8 mouse cellular contexts compared by ENCODE assay signal in the genomic region with DNA sequence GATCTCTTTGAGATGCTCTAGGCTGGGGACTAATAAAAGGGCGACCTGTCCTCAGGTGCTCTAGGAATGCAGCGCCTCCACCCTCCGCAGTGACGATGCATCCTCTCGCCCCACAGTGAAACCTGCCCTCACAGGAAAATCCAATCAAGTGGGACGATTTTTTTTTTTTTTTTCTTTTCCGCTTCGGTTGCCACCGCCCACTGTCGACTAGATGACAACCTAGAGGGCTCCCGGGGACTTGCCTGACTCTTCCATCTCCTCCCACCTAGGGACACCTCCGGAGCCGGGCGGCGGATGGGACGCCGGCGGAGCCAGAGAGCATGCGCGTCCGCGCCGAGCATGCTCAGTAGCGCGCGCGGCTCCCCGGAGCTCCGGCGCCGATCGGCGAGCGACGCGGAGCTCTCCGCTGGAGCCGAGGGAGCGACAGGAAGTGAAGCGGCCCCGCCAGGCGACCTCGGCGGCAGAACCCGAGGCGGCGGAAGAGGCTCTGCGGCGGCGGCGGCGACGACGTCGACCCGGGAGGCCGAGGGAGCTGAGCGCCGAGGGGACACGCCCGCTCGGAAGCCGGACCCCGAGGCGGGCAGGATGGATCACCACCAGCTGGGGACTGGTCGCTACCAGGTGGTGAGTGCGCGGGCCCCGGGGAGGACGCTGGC. TPM values are rescaled to one million over a fixed set of nuclear protein-coding genes. Genes with fewer than 3 reads are reported as not detected.
DNase-seq lines count a peak whose midpoint lies in the region; ATAC-seq and TF ChIP-seq lines count a peak whose summit lies in the region.

A gene (plus strand): TSS at position 195 of the 656 bp plus-strand sequence.

- peak; percentile 82 for ATAC-seq in CD4-positive, CD25-positive, alpha-beta regulatory T cell, adult 4 months
- peak; percentile 94 for ATAC-seq in heart, embryonic 14.5 days (ENCODE audit: insufficient number of reproducible peaks, insufficient read depth, low FRiP score, low read depth)
- ATAC-seq in liver, embryonic 16.5 days (ENCODE audit: low read depth), result peak; percentile 95
- peak; percentile 98 for ATAC-seq in neural tube, embryonic 13.5 days (ENCODE audit: low read depth)

- under 1% methylated on average over 68 of the region's 70 CpGs for WGBS in heart, embryonic 14.5 days
- under 1% methylated on average over 65 of the region's 70 CpGs for WGBS in liver, embryonic 16.5 days (ENCODE audit: insufficient replicate concordance)
- under 1% methylated on average over 59 of the region's 70 CpGs for WGBS in neural tube, embryonic 13.5 days

- H3K9ac ChIP-seq in heart, embryonic 14.5 days (ENCODE audit: low read length), result peak within 1 kb of the TSS; percentile 96
- peak within 1 kb of the TSS; percentile 81 for H3K9ac ChIP-seq in liver, embryonic 16.5 days (ENCODE audit: low read depth, low read length)
- H3K9ac ChIP-seq in neural tube, embryonic 13.5 days, result peak within 1 kb of the TSS; percentile 95

- DNase-seq in fibroblast of lung, adult 2 months (ENCODE audit: low read depth), result peak; percentile 35
- peak; percentile 85 to 93 for DNase-seq in kidney, postnatal 25 days

- no peaks in the 10 kb centered on the region for H3K36me3 ChIP-seq in heart, embryonic 14.5 days (ENCODE audit: control insufficient read depth, insufficient read depth, low read length)
- H3K36me3 ChIP-seq in liver, embryonic 16.5 days (ENCODE audit: control insufficient read depth, insufficient read depth), result no peaks in the 10 kb centered on the region
- H3K36me3 ChIP-seq in neural tube, embryonic 13.5 days, result no peaks in the 10 kb centered on the region
- H3K36me3 ChIP-seq in testis, adult 2 months (ENCODE audit: control insufficient read depth, insufficient read depth, low read length), result no peaks in the 10 kb centered on the region

- peak; percentile 85 for TF ChIP-seq POLR2A in testis, adult 2 months (IDR thresholded peaks at IDR 0.05; ENCODE audit: control insufficient read depth, low read depth, low read length)

- peak within 1 kb of the TSS; percentile 55 for H3K27ac ChIP-seq in brown adipose tissue, adult 24 weeks (replicated peaks; ENCODE audit: low read depth, low read length)
- H3K27ac ChIP-seq in heart, embryonic 14.5 days (replicated peaks in 1 of 2; ENCODE audit: control insufficient read depth in 1 of 2, insufficient read depth in 1 of 2, low read depth in 2 of 2, low read length in 2 of 2), result peak within 1 kb of the TSS; percentile 76 to 94
- H3K27ac ChIP-seq in liver, embryonic 16.5 days (ENCODE audit: low read length), result peak within 1 kb of the TSS; percentile 85
- peak within 1 kb of the TSS; percentile 96 for H3K27ac ChIP-seq in neural tube, embryonic 13.5 days (replicated peaks)
- H3K27ac ChIP-seq in testis, adult 2 months (ENCODE audit: control insufficient read depth, insufficient read depth, low read depth, low read length), result peak within 1 kb of the TSS; percentile 74

- H3K4me3 ChIP-seq in brown adipose tissue, adult 24 weeks (ENCODE audit: insufficient read depth, low read depth, low read length), result peak within 1 kb of the TSS; percentile 86
- peak within 1 kb of the TSS; percentile 77 to 80 for H3K4me3 ChIP-seq in heart, embryonic 14.5 days (ENCODE audit: control insufficient read depth in 1 of 2, insufficient read depth in 1 of 2, low read depth in 1 of 2, low read length in 2 of 2)
- peak within 1 kb of the TSS; percentile 79 for H3K4me3 ChIP-seq in liver, embryonic 16.5 days (ENCODE audit: low read depth, low read length)
- H3K4me3 ChIP-seq in neural tube, embryonic 13.5 days, result peak within 1 kb of the TSS; percentile 93
- peak within 1 kb of the TSS; percentile 92 for H3K4me3 ChIP-seq in testis, adult 2 months (ENCODE audit: control insufficient read depth, low read depth, low read length)

- no peaks in the 10 kb centered on the region for H3K27me3 ChIP-seq in heart, embryonic 14.5 days (ENCODE audit: control insufficient read depth, insufficient read depth, low read length)
- H3K27me3 ChIP-seq in liver, embryonic 16.5 days (ENCODE audit: control insufficient read depth, insufficient read depth, low read depth, low read length), result no peaks in the 10 kb centered on the region
- no peaks in the 10 kb centered on the region for H3K27me3 ChIP-seq in neural tube, embryonic 13.5 days
- H3K27me3 ChIP-seq in testis, adult 2 months (ENCODE audit: control insufficient read depth, insufficient read depth, low read length), result no peaks in the 10 kb centered on the region

- no peaks in the 10 kb centered on the region; the same call in 1 of the 2 replicates for H3K4me1 ChIP-seq in brown adipose tissue, adult 24 weeks (ENCODE audit: control insufficient read depth, insufficient read depth, insufficient read length, low read length)
- peaks cover 0 to 10% of the 10 kb centered on the region in 2 experiments; a peak in 1 of 4 replicates for H3K4me1 ChIP-seq in heart, embryonic 14.5 days (ENCODE audit: control insufficient read depth in 2 of 2, insufficient read depth in 2 of 2, low read length in 2 of 2)
- H3K4me1 ChIP-seq in liver, embryonic 16.5 days (ENCODE audit: control insufficient read depth, low read depth, low read length), result peaks cover 3% of the 10 kb centered on the region; the same call in 1 of the 2 replicates
- peaks cover 21% of the 10 kb centered on the region for H3K4me1 ChIP-seq in neural tube, embryonic 13.5 days (replicated peaks)
- no peaks in the 10 kb centered on the region for H3K4me1 ChIP-seq in testis, adult 2 months (ENCODE audit: control insufficient read depth, insufficient read depth, low read length)

- H3K4me2 ChIP-seq in heart, embryonic 14.5 days (ENCODE audit: low read length), result peak within 1 kb of the TSS; percentile 73
- H3K4me2 ChIP-seq in liver, embryonic 16.5 days (ENCODE audit: low read depth, low read length), result peak within 1 kb of the TSS; percentile 84
- peak within 1 kb of the TSS; percentile 65 for H3K4me2 ChIP-seq in neural tube, embryonic 13.5 days

- no peaks in the 10 kb centered on the region for H3K9me3 ChIP-seq in heart, embryonic 14.5 days (ENCODE audit: control insufficient read depth, low read length)
- H3K9me3 ChIP-seq in liver, embryonic 16.5 days (replicated peaks; ENCODE audit: control insufficient read depth, low read length), result no peaks in the 10 kb centered on the region
- H3K9me3 ChIP-seq in neural tube, embryonic 13.5 days, result no peaks in the 10 kb centered on the region

- no peak for TF ChIP-seq CTCF in testis, adult 2 months (IDR thresholded peaks at IDR 0.05; ENCODE audit: control insufficient read depth, insufficient read depth, insufficient replicate concordance, low read depth, low read length)

RNA-seq across cellular contexts. Expression of the gene that starts here (rescaled TPM):
- 10 to 100 TPM; 38.1 to 41.2 TPM for polyA plus RNA-seq in CD4-positive, CD25-positive, alpha-beta regulatory T cell, adult 4 months (2017; shearing (Covaris generic))
- 23.4 and 24.0 TPM in 2 replicates for polyA plus RNA-seq in brown adipose tissue, adult 24 weeks (2012; ENCODE audit: insufficient read depth, insufficient read length, missing spikeins)
- polyA plus RNA-seq in heart, embryonic 14.5 days (2014; fragmentation: Nextera tagmentation; extraction: Ambion mirVana), result 60.2 and 61.2 TPM in 2 replicates
- 26.5 and 26.7 TPM in 2 replicates for polyA plus RNA-seq in liver, embryonic 16.5 days (2015; fragmentation: Nextera tagmentation; extraction: Ambion mirVana)
- polyA plus RNA-seq in neural tube, embryonic 13.5 days (2015; fragmentation: Nextera tagmentation; extraction: Ambion mirVana), result 114 and 118 TPM in 2 replicates
- polyA plus RNA-seq in testis, adult 2 months (2012; rRNA removed), result 74.3 and 81.6 TPM in 2 replicates

Comparison
In these comparisons a context has a peak if more than half of its experiments do, and no peak if none do; other contexts are left out.
1. Peak in every context shown above with its lines: DNase-seq, ATAC-seq, H3K4me3 ChIP-seq and H3K27ac ChIP-seq.